ENCODE assay signal across 8 mouse cellular contexts in genomic region chr13:56428724-56429500, GRCm38 (mm10). TPM values are rescaled to one million over a fixed set of nuclear protein-coding genes. Genes with fewer than 3 reads are reported as not detected.
DNase-seq lines count a peak whose midpoint lies in the region; ATAC-seq and TF ChIP-seq lines count a peak whose summit lies in the region.
"Had no signal": no experiment of that assay in that cellular context is flagged by ENCODE, and none has a peak within 500 bp of the region (broad histone marks: within the 10 kb centered on the region; RNA-seq: fewer than 3 reads in every experiment).

No protein-coding gene starts in this region.

- no peaks in the 10 kb centered on the region for H3K9me3 ChIP-seq in hindbrain, postnatal 0 days (ENCODE audit: low read length)
- no peaks in the 10 kb centered on the region for H3K9me3 ChIP-seq in midbrain, embryonic 10.5 days (replicated peaks)

- WGBS in hindbrain, postnatal 0 days, result 31% methylated on average over 16 of the region's 16 CpGs
- 30% methylated on average over 16 of the region's 16 CpGs for WGBS in midbrain, embryonic 10.5 days

- peak; percentile 64 for DNase-seq in WW6 (ENCODE audit: low read depth, low spot score)
- DNase-seq in cerebellum, adult 8-10 months, result peak; percentile 76
- DNase-seq in frontal cortex, postnatal 10 days (ENCODE audit: low spot score in 2 of 2), result peak; percentile 32 to 74
- peak; percentile 92 for DNase-seq in hindbrain, postnatal 0 days (ENCODE audit: low spot score)
- DNase-seq in left cerebral cortex, postnatal 10 days (ENCODE audit: extremely low spot score in 1 of 2, low spot score in 2 of 2), result peak; percentile 41 to 84
- DNase-seq in midbrain, embryonic 10.5 days (ENCODE audit: low spot score), result peak; percentile 87
- DNase-seq in spleen, postnatal 4 days (ENCODE audit: low spot score in 2 of 2), result peak; percentile 24 to 76

- no peak overlapping the region for H3K27ac ChIP-seq in hindbrain, postnatal 0 days
- peak overlapping the region; percentile 69 for H3K27ac ChIP-seq in midbrain, embryonic 10.5 days (replicated peaks)

- no peak overlapping the region for H3K4me3 ChIP-seq in hindbrain, postnatal 0 days (ENCODE audit: low read length)
- H3K4me3 ChIP-seq in midbrain, embryonic 10.5 days, result no peak overlapping the region

- H3K4me1 ChIP-seq in hindbrain, postnatal 0 days (ENCODE audit: insufficient read depth, low read length), result peaks cover 8% of the 10 kb centered on the region; the same call in 1 of the 2 replicates
- peaks cover 19% of the 10 kb centered on the region for H3K4me1 ChIP-seq in midbrain, embryonic 10.5 days

- peak; percentile 88 for ATAC-seq in hindbrain, postnatal 0 days

- intact Hi-C loops in left cerebral cortex, postnatal 10 days (cut with DNase I), result loop anchor here (2.0 kb wide), 1 partner anchor 150 kb away; no protein-coding TSS in a partner anchor

- no peaks in the 10 kb centered on the region for H3K27me3 ChIP-seq in hindbrain, postnatal 0 days (ENCODE audit: insufficient read depth, low read length)
- peaks cover 70% of the 10 kb centered on the region for H3K27me3 ChIP-seq in midbrain, embryonic 10.5 days (ENCODE audit: low read depth, poor library complexity, severe bottlenecking)

- peak; percentile 98 for TF ChIP-seq CTCF in hindbrain, postnatal 0 days (IDR thresholded peaks at IDR 0.05; ENCODE audit: low read depth)

- H3K36me3 ChIP-seq in hindbrain, postnatal 0 days (ENCODE audit: insufficient read depth, low read length), result no peaks in the 10 kb centered on the region
- H3K36me3 ChIP-seq in midbrain, embryonic 10.5 days, result no peaks in the 10 kb centered on the region

- H3K4me2 ChIP-seq in hindbrain, postnatal 0 days (ENCODE audit: low read depth, low read length), result no peak overlapping the region

- 0 out of 2 replicates have a peak overlapping the region, but pooled peaks have one; percentile 17 for H3K9ac ChIP-seq in hindbrain, postnatal 0 days (replicated peaks; ENCODE audit: low read length)

RNA-seq across cellular contexts. Expression of gene Gm3045, which starts 2.5 kb away (rescaled TPM):
- not detected in 2 replicates for total RNA-seq in hindbrain, postnatal 0 days (2014; rRNA removed)
- not detected in 2 replicates for polyA plus RNA-seq in hindbrain, postnatal 0 days (2015; fragmentation: Nextera tagmentation; extraction: Ambion mirVana)
- total RNA-seq in left cerebral cortex, postnatal 10 days (2021), result not detected
- polyA plus RNA-seq in midbrain, embryonic 10.5 days (2016; fragmentation: Nextera tagmentation; extraction: Ambion mirVana), result not detected in 2 replicates
- total RNA-seq: layer of hippocampus, adult 18-20 months had no signal

RNA-seq across cellular contexts. Expression of gene Slc25a48, which starts 9.2 kb away (rescaled TPM):
- total RNA-seq in hindbrain, postnatal 0 days (2014; rRNA removed), result 0.07 TPM in 1 of 2 replicates, not detected in the other
- polyA plus RNA-seq in hindbrain, postnatal 0 days (2015; fragmentation: Nextera tagmentation; extraction: Ambion mirVana), result 0.05 TPM in 1 of 2 replicates, not detected in the other
- under 1 TPM in 1 of 2 experiments, not detected in 1; 0.10 TPM for total RNA-seq in left cerebral cortex, postnatal 10 days (2021)
- polyA plus RNA-seq in midbrain, embryonic 10.5 days (2016; fragmentation: Nextera tagmentation; extraction: Ambion mirVana), result not detected in 2 replicates

RNA-seq across cellular contexts. Expression of gene Il9, which starts 53.1 kb away (rescaled TPM):
- not detected in 2 replicates for total RNA-seq in hindbrain, postnatal 0 days (2014; rRNA removed)
- not detected in 2 replicates for polyA plus RNA-seq in hindbrain, postnatal 0 days (2015; fragmentation: Nextera tagmentation; extraction: Ambion mirVana)
- total RNA-seq in left cerebral cortex, postnatal 10 days (2021), result not detected
- not detected in 2 replicates for polyA plus RNA-seq in midbrain, embryonic 10.5 days (2016; fragmentation: Nextera tagmentation; extraction: Ambion mirVana)
- total RNA-seq: layer of hippocampus, adult 18-20 months had no signal
